Mouse (Mus musculus): ENCODE data around the gene Sp8. TPM values are rescaled to one million over a fixed set of nuclear protein-coding genes. Genes with fewer than 3 reads are reported as not detected.

The Sp8 gene
- polyA plus RNA-seq (2015; fragmentation: Nextera tagmentation; extraction: Ambion mirVana): 11.8 and 12.0 TPM in 2 replicates

DNA sequence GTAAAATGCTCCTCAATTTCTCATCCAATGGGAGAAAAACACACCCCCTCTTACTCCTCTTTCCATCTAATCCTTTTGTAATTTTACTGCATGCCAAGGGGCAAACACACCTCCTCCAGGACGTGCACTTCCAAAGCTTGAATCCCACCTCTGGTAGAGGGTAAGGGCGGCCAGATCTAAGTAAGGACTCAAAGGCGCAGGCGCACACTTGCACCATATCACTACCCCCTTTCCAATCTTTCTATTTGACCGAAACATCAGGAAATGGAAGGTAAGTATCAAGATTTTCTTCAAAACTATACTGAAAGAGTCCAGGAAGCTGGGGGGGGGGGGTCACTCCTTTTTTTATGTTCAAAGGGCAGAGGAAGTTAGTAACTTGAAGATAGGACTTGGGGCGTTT, at the start of gene Sp8:
Gene Sp8, plus strand, starts transcription at position 109 of the 400 bp plus-strand sequence.
- peaks cover 38% of the 10 kb centered on the region for H3K4me1 ChIP-seq (replicated peaks; ENCODE audit: control insufficient read depth, insufficient read depth, low read length)
- H3K9ac ChIP-seq (replicated peaks; ENCODE audit: low read depth, low read length): peak within 1 kb of the TSS; percentile 59
- peaks cover 14% of the 10 kb centered on the region for H3K27me3 ChIP-seq (replicated peaks; ENCODE audit: control insufficient read depth, insufficient read depth, low read length)
- peak within 1 kb of the TSS; percentile 52 for H3K4me3 ChIP-seq (replicated peaks; ENCODE audit: low read length)
- WGBS: 6% methylated on average over 6 of the region's 6 CpGs
- peak within 1 kb of the TSS; percentile 86 for H3K4me2 ChIP-seq (ENCODE audit: low read length)
- peak within 1 kb of the TSS; percentile 60 for H3K27ac ChIP-seq (ENCODE audit: low read length)
- H3K36me3 ChIP-seq (ENCODE audit: control insufficient read depth, insufficient read depth): no peaks in the 10 kb centered on the region
- ATAC-seq: no peak
- no peaks in the 10 kb centered on the region for H3K9me3 ChIP-seq (ENCODE audit: control insufficient read depth, low read length)

GRCm38 (mm10) chr12:118811328-118811961, 34.7 kb upstream of the Sp8 start:
- 0 out of 2 replicates have a peak, but pooled peaks have one; percentile 45 for ATAC-seq
- WGBS: 3% methylated on average over 17 of the region's 17 CpGs

GRCm38 (mm10) chr12:118814561-118814960, 31.6 kb upstream of the Sp8 start:
- Histone ChIP-seq H3K27ac (ENCODE audit: low read length) (no peak overlapping the region), H3K4me1 (replicated peaks; ENCODE audit: control insufficient read depth, insufficient read depth, low read length) (peaks cover 5% of the 10 kb centered on the region; the same call in 1 of the 2 replicates), H3K4me2 (ENCODE audit: low read length) (no peak overlapping the region), H3K4me3 (replicated peaks; ENCODE audit: low read length) (no peak overlapping the region), H3K36me3 (ENCODE audit: control insufficient read depth, insufficient read depth) (no peaks in the 10 kb centered on the region), H3K27me3 (replicated peaks; ENCODE audit: control insufficient read depth, insufficient read depth, low read length) (no peaks in the 10 kb centered on the region), H3K9me3 (ENCODE audit: control insufficient read depth, low read length) (no peaks in the 10 kb centered on the region), H3K9ac (replicated peaks; ENCODE audit: low read depth, low read length) (no peak overlapping the region)
- ATAC-seq: no peak
- 91% methylated on average over 3 of the region's 3 CpGs for WGBS

More at GRCm38 (mm10) chr12:118811328-118811961, 34.7 kb upstream of the Sp8 start:
- Histone ChIP-seq H3K27ac (ENCODE audit: low read length) (no peak overlapping the region), H3K4me2 (ENCODE audit: low read length) (peak overlapping the region; percentile 28), H3K9ac (replicated peaks; ENCODE audit: low read depth, low read length) (no peak overlapping the region), H3K27me3 (replicated peaks; ENCODE audit: control insufficient read depth, insufficient read depth, low read length) (no peaks in the 10 kb centered on the region), H3K4me1 (replicated peaks; ENCODE audit: control insufficient read depth, insufficient read depth, low read length) (peaks cover 5% of the 10 kb centered on the region; the same call in 1 of the 2 replicates), H3K9me3 (ENCODE audit: control insufficient read depth, low read length) (no peaks in the 10 kb centered on the region), H3K4me3 (replicated peaks; ENCODE audit: low read length) (no peak overlapping the region; the same call in 1 of the 2 replicates), H3K36me3 (ENCODE audit: control insufficient read depth, insufficient read depth) (no peaks in the 10 kb centered on the region)

DNA sequence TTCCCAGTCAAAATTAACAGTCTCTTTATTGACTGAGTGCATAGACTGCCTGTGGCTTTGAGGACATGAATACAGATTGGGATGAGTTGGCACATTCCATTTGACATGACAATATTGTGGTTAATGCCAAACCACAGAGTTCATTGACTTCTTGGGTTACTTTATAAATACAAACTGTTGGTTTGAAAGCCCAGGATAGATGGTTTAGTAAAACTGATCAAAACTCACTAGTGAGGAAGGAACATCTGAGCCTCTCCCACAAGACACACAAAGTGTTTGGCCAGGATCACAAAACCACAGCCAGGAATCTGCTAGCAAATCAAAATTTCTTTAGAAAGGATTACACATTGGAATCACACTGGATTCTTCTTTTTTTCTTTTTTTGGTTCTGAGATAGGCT, 30.0 kb upstream of the Sp8 start:
- H3K4me3 ChIP-seq (replicated peaks; ENCODE audit: low read length): no peak overlapping the region
- no peak overlapping the region for H3K9ac ChIP-seq (replicated peaks; ENCODE audit: low read depth, low read length)
- H3K4me2 ChIP-seq (ENCODE audit: low read length): no peak overlapping the region
- ATAC-seq: no peak
- H3K36me3 ChIP-seq (ENCODE audit: control insufficient read depth, insufficient read depth): no peaks in the 10 kb centered on the region
- no peaks in the 10 kb centered on the region for H3K27me3 ChIP-seq (replicated peaks; ENCODE audit: control insufficient read depth, insufficient read depth, low read length)
- H3K27ac ChIP-seq (ENCODE audit: low read length): no peak overlapping the region
- peaks cover 5% of the 10 kb centered on the region; the same call in 1 of the 2 replicates for H3K4me1 ChIP-seq (replicated peaks; ENCODE audit: control insufficient read depth, insufficient read depth, low read length)
- no peaks in the 10 kb centered on the region for H3K9me3 ChIP-seq (ENCODE audit: control insufficient read depth, low read length)

DNA sequence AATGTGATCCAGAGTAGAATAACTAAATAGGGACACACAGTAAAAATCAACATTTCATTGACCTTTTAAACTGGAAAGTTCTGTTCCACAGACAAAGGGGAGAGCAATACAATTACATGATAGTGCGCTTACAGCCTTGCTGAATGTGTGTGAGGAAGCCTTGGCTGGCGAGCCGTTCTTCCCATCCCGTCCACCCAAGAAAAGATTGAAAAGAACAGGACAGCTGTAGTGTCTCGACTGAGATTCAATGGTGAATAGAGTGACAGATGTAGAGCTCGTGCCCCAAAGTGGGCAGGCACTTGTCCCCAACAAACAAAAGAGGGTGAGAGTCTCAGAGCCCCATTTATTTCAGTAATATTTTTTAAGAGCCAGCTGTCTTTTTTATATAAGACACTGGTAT, 16.2 kb upstream of the Sp8 start:
- Histone ChIP-seq H3K27me3 (replicated peaks; ENCODE audit: control insufficient read depth, insufficient read depth, low read length) (0 out of 2 replicates have a peak, but pooled peaks cover 1% of the 10 kb centered on the region), H3K4me1 (replicated peaks; ENCODE audit: control insufficient read depth, insufficient read depth, low read length) (no peaks in the 10 kb centered on the region), H3K9me3 (ENCODE audit: control insufficient read depth, low read length) (no peaks in the 10 kb centered on the region), H3K27ac (ENCODE audit: low read length) (no peak overlapping the region), H3K9ac (replicated peaks; ENCODE audit: low read depth, low read length) (no peak overlapping the region), H3K4me3 (replicated peaks; ENCODE audit: low read length) (no peak overlapping the region), H3K4me2 (ENCODE audit: low read length) (no peak overlapping the region), H3K36me3 (ENCODE audit: control insufficient read depth, insufficient read depth) (no peaks in the 10 kb centered on the region)
- no peak for ATAC-seq
- 52% methylated on average over 6 of the region's 6 CpGs for WGBS

GRCm38 (mm10) chr12:118836411-118837341, 9.5 kb upstream of the Sp8 start:
- Histone ChIP-seq H3K4me2 (ENCODE audit: low read length) (peak overlapping the region; percentile 86), H3K9me3 (ENCODE audit: control insufficient read depth, low read length) (no peaks in the 10 kb centered on the region), H3K4me3 (replicated peaks; ENCODE audit: low read length) (peak overlapping the region; percentile 54), H3K27me3 (replicated peaks; ENCODE audit: control insufficient read depth, insufficient read depth, low read length) (peaks cover 24% of the 10 kb centered on the region), H3K9ac (replicated peaks; ENCODE audit: low read depth, low read length) (peak overlapping the region; percentile 63), H3K4me1 (replicated peaks; ENCODE audit: control insufficient read depth, insufficient read depth, low read length) (peaks cover 23% of the 10 kb centered on the region), H3K27ac (ENCODE audit: low read length) (no peak overlapping the region), H3K36me3 (ENCODE audit: control insufficient read depth, insufficient read depth) (no peaks in the 10 kb centered on the region)
- under 1% methylated on average over 68 of the region's 72 CpGs for WGBS
- peak; percentile 77 for ATAC-seq

- peak overlapping the region; percentile 54 for H3K4me3 ChIP-seq (replicated peaks; ENCODE audit: low read length)
- no peak; the same call in 1 of the 2 replicates for ATAC-seq
- H3K27me3 ChIP-seq (replicated peaks; ENCODE audit: control insufficient read depth, insufficient read depth, low read length): peaks cover 24% of the 10 kb centered on the region
Observed at GRCm38 (mm10) chr12:118837361-118837760, 8.8 kb upstream of the Sp8 start.

DNA sequence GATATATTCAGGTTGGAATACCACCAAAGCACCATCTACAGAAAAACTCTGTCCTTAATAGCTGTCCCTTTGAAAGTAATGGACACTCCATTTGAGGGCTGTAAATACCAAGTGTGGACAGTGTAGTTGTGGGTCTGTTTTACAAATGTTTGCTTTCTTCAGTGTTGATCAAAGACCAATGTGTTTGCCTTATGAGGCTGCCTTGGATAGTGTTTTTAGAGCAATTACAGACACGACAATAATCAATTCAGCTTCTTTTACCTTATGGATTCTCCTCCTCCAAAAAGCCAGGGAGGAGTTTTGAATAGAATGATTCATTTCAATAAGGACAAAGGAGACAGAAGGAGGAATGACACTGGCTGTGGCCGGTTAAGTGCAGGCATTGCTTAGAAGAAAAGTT, 7.9 kb upstream of the Sp8 start:
- H3K9ac ChIP-seq (replicated peaks; ENCODE audit: low read depth, low read length): no peak overlapping the region
- 17% methylated on average over 2 of the region's 2 CpGs for WGBS
- H3K4me2 ChIP-seq (ENCODE audit: low read length): no peak overlapping the region
- peaks cover 24% of the 10 kb centered on the region for H3K27me3 ChIP-seq (replicated peaks; ENCODE audit: control insufficient read depth, insufficient read depth, low read length)
- no peak for ATAC-seq
- H3K9me3 ChIP-seq (ENCODE audit: control insufficient read depth, low read length): no peaks in the 10 kb centered on the region
- H3K36me3 ChIP-seq (ENCODE audit: control insufficient read depth, insufficient read depth): no peaks in the 10 kb centered on the region
- H3K4me3 ChIP-seq (replicated peaks; ENCODE audit: low read length): no peak overlapping the region
- no peak overlapping the region for H3K27ac ChIP-seq (ENCODE audit: low read length)
- H3K4me1 ChIP-seq (replicated peaks; ENCODE audit: control insufficient read depth, insufficient read depth, low read length): peaks cover 31% of the 10 kb centered on the region

More at GRCm38 (mm10) chr12:118837361-118837760, 8.8 kb upstream of the Sp8 start:
- Histone ChIP-seq H3K9ac (replicated peaks; ENCODE audit: low read depth, low read length) (no peak overlapping the region; the same call in 1 of the 2 replicates), H3K4me2 (ENCODE audit: low read length) (peak overlapping the region; percentile 86), H3K36me3 (ENCODE audit: control insufficient read depth, insufficient read depth) (no peaks in the 10 kb centered on the region), H3K4me1 (replicated peaks; ENCODE audit: control insufficient read depth, insufficient read depth, low read length) (peaks cover 23% of the 10 kb centered on the region), H3K9me3 (ENCODE audit: control insufficient read depth, low read length) (no peaks in the 10 kb centered on the region), H3K27ac (ENCODE audit: low read length) (no peak overlapping the region)
- WGBS: 13% methylated on average over 11 of the region's 11 CpGs

DNA sequence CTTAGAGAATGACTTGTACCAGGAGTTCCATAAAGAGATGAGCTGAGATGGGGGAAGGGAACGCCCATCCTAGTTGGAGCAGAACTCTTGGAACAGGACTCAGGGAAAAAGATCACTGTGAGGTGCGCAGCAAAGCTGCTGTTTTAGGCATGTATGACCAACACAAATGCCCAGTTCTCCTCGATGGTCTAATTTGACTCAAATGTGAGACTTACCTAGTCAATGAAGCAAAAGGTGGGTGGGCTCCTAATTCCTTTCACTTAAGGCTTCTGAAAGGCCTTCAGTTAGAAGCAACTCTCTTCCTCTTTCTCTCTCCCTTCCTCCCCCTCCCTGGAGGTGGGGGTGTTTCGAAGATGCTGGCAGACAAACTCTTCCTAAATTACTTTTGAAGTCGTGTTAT, 6.7 kb upstream of the Sp8 start:
- Histone ChIP-seq H3K27me3 (replicated peaks; ENCODE audit: control insufficient read depth, insufficient read depth, low read length) (peaks cover 28% of the 10 kb centered on the region), H3K4me1 (replicated peaks; ENCODE audit: control insufficient read depth, insufficient read depth, low read length) (peaks cover 32% of the 10 kb centered on the region), H3K9me3 (ENCODE audit: control insufficient read depth, low read length) (no peaks in the 10 kb centered on the region), H3K9ac (replicated peaks; ENCODE audit: low read depth, low read length) (no peak overlapping the region), H3K4me2 (ENCODE audit: low read length) (no peak overlapping the region), H3K27ac (ENCODE audit: low read length) (no peak overlapping the region), H3K36me3 (ENCODE audit: control insufficient read depth, insufficient read depth) (no peaks in the 10 kb centered on the region), H3K4me3 (replicated peaks; ENCODE audit: low read length) (no peak overlapping the region)
- no peak for ATAC-seq
- WGBS: 21% methylated on average over 5 of the region's 5 CpGs

Data from forebrain, embryonic 16.5 days (tissue).